In the genomic region with DNA sequence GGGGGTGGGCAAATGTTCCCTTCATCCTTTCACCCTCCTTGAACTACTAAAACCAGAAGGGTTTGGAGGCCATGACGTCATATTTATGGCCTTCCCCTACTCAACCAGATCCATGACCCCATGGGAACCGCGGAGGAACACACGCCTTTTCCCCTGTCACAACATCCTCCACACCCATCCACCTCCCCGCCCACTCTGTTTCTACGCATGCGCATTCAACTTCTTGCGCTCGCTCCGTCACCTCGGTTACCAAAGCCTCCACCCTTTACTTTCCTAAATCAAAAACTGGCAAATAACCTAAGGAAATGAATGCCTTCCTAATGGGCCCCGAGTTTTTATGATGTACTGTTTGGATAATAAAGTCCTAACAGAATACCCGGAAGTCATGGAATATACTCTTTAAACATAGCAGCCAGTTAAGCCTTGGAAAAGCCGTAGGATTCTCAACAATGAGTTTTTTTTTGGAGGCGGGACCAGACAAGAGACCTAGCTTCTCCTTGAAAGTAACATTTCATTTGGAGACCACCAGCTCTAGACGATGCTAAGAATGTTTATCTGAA, we compare ENCODE assay signal across 19 mouse cellular contexts.
DNase-seq lines count a peak whose midpoint lies in the region; ATAC-seq and TF ChIP-seq lines count a peak whose summit lies in the region.
"Had no signal": no experiment of that assay in that cellular context is flagged by ENCODE, and none has a peak within 500 bp of the region (broad histone marks: within the 10 kb centered on the region; RNA-seq: fewer than 3 reads in every experiment).

No protein-coding gene starts in this region.

- no peak overlapping the region for H3K4me2 ChIP-seq in lung, embryonic 16.5 days (ENCODE audit: low read depth, low read length)
- H3K4me2 ChIP-seq in stomach, postnatal 0 days (replicated peaks; ENCODE audit: low read depth), result no peak overlapping the region
- H3K4me2 ChIP-seq: liver, embryonic 15.5 days; stomach, embryonic 15.5 days had no signal

- H3K27ac ChIP-seq in testis, adult 2 months (ENCODE audit: control insufficient read depth, insufficient read depth, low read depth, low read length), result no peak overlapping the region
- H3K27ac ChIP-seq in lung, embryonic 16.5 days (ENCODE audit: low read length), result peak overlapping the region; percentile 77
- H3K27ac ChIP-seq in stomach, postnatal 0 days (replicated peaks), result no peak overlapping the region
- H3K27ac ChIP-seq: forebrain, embryonic 10.5 days; liver, embryonic 15.5 days; stomach, embryonic 15.5 days had no signal

- ATAC-seq in lung, embryonic 16.5 days (ENCODE audit: low read depth), result peak; percentile 31; the same call in 1 of the 2 replicates
- 0 out of 2 replicates have a peak, but pooled peaks have one; percentile 35 for ATAC-seq in stomach, postnatal 0 days (ENCODE audit: low FRiP score, low TSS enrichment)
- ATAC-seq: midbrain, embryonic 16.5 days had no signal

- H3K9me3 ChIP-seq in lung, embryonic 16.5 days (ENCODE audit: control insufficient read depth, low read length), result no peaks in the 10 kb centered on the region
- H3K9me3 ChIP-seq in stomach, postnatal 0 days (ENCODE audit: control insufficient read depth, low read length), result no peaks in the 10 kb centered on the region
- H3K9me3 ChIP-seq: forebrain, embryonic 10.5 days; liver, embryonic 15.5 days; stomach, embryonic 15.5 days had no signal

- intact Hi-C loops in gastrocnemius, postnatal 14 days (cut with DNase I; ENCODE audit: low total_unique reads), result no loop called here

- 72% methylated on average over 16 of the region's 16 CpGs for WGBS in lung, embryonic 16.5 days
- WGBS in stomach, postnatal 0 days, result 74% methylated on average over 16 of the region's 16 CpGs

- DNase-seq in gastrocnemius, postnatal 25 days, result peak; percentile 32
- no peak for DNase-seq in gastrocnemius, postnatal 14 days
- no peak for DNase-seq in testis, postnatal 10 days (ENCODE audit: low spot score)
- no peak for DNase-seq in stomach, postnatal 0 days (ENCODE audit: low spot score)
- no peak for DNase-seq in liver
- no peak for DNase-seq in cerebellum, adult 8-10 months
- DNase-seq: adrenal gland, postnatal 36 days; cerebellum, adult 9-10 months; left cerebral cortex, postnatal 4 days; right cerebral cortex, adult 18-20 months; spleen, adult 18-20 months; thymus, postnatal 14 days had no signal

- H3K27me3 ChIP-seq in testis, adult 2 months (ENCODE audit: control insufficient read depth, insufficient read depth, low read length), result no peaks in the 10 kb centered on the region
- H3K27me3 ChIP-seq in lung, embryonic 16.5 days (ENCODE audit: control insufficient read depth, insufficient read depth, low read depth, low read length), result no peaks in the 10 kb centered on the region
- no peaks in the 10 kb centered on the region for H3K27me3 ChIP-seq in stomach, postnatal 0 days (ENCODE audit: control insufficient read depth, insufficient read depth, low read length)
- H3K27me3 ChIP-seq: CH12.LX; liver, embryonic 15.5 days; stomach, embryonic 15.5 days had no signal

- no peak overlapping the region for H3K9ac ChIP-seq in lung, embryonic 16.5 days (ENCODE audit: low read length)
- H3K9ac ChIP-seq in stomach, postnatal 0 days (ENCODE audit: low read length), result no peak overlapping the region
- H3K9ac ChIP-seq: liver, embryonic 15.5 days; stomach, embryonic 15.5 days had no signal

- no peak for TF ChIP-seq CTCF in testis, adult 2 months (IDR thresholded peaks at IDR 0.05; ENCODE audit: control insufficient read depth, insufficient read depth, insufficient replicate concordance, low read depth, low read length)
- TF ChIP-seq CTCF in stomach, postnatal 0 days (IDR thresholded peaks at IDR 0.05; ENCODE audit: low read depth), result no peak

- H3K4me3 ChIP-seq in testis, adult 2 months (ENCODE audit: control insufficient read depth, low read depth, low read length), result peak overlapping the region; percentile 45
- no peak overlapping the region for H3K4me3 ChIP-seq in lung, embryonic 16.5 days (ENCODE audit: low read length)
- no peak overlapping the region for H3K4me3 ChIP-seq in stomach, postnatal 0 days (ENCODE audit: low read depth, low read length)
- H3K4me3 ChIP-seq: forebrain, embryonic 10.5 days; liver, embryonic 15.5 days; stomach, embryonic 15.5 days had no signal

- TF ChIP-seq EP300 in stomach, postnatal 0 days (optimal IDR thresholded peaks at IDR 0.05), result no peak

- TF ChIP-seq POLR2A in testis, adult 2 months (IDR thresholded peaks at IDR 0.05; ENCODE audit: control insufficient read depth, low read depth, low read length), result 0 out of 2 replicates have a peak, but pooled peaks have one; percentile 21

- no peaks in the 10 kb centered on the region for H3K36me3 ChIP-seq in testis, adult 2 months (ENCODE audit: control insufficient read depth, insufficient read depth, low read length)
- no peaks in the 10 kb centered on the region for H3K36me3 ChIP-seq in lung, embryonic 16.5 days (ENCODE audit: control insufficient read depth, insufficient read depth, low read length)
- H3K36me3 ChIP-seq in stomach, postnatal 0 days (ENCODE audit: control insufficient read depth, insufficient read depth, low read length), result no peaks in the 10 kb centered on the region
- H3K36me3 ChIP-seq: forebrain, embryonic 10.5 days; liver, embryonic 15.5 days; stomach, embryonic 15.5 days had no signal

- H3K4me1 ChIP-seq in testis, adult 2 months (ENCODE audit: control insufficient read depth, insufficient read depth, low read length), result peaks cover 5% of the 10 kb centered on the region
- peaks cover 13% of the 10 kb centered on the region for H3K4me1 ChIP-seq in lung, embryonic 16.5 days (replicated peaks; ENCODE audit: control insufficient read depth, insufficient read depth, low read length)
- no peaks in the 10 kb centered on the region for H3K4me1 ChIP-seq in stomach, postnatal 0 days (replicated peaks; ENCODE audit: control insufficient read depth, insufficient read depth)
- H3K4me1 ChIP-seq: stomach, embryonic 15.5 days had no signal
